Mouse (Mus musculus) neural tube, embryonic 11.5 days (tissue): ENCODE data around the gene Arhgap9. TPM values are rescaled to one million over a fixed set of nuclear protein-coding genes. Genes with fewer than 3 reads are reported as not detected.

Experiments used
- polyA plus RNA-seq: library from polyadenylated mRNA; unstranded; fragments of >200 nt; fragmentation: Nextera tagmentation; extraction: Ambion mirVana; gene quantifications from 2 replicates; pipeline ENCODE4 v1.2.1, GENCODE M21; 2014

Arhgap9 gene
- polyA plus RNA-seq, 1 experiment from 2014 or later: 1.1 TPM

Other genes starting within 250 kb of the Arhgap9 start
- gene Agap2, start 246.7 kb upstream of the Arhgap9 start, polyA plus RNA-seq: 0.94 and 1.4 TPM in 2 replicates
- 56.2 and 68.9 TPM in 2 replicates for gene Os9, start 200.8 kb upstream of the Arhgap9 start, polyA plus RNA-seq
- gene B4galnt1, start 156.7 kb upstream of the Arhgap9 start, polyA plus RNA-seq: 17.3 and 19.9 TPM in 2 replicates
- gene Slc26a10, start 141.3 kb upstream of the Arhgap9 start, polyA plus RNA-seq: 0.36 and 0.89 TPM in 2 replicates
- 31.7 and 31.8 TPM in 2 replicates for gene Arhgef25, start 131.9 kb upstream of the Arhgap9 start, polyA plus RNA-seq
- gene Dtx3, start 126.2 kb upstream of the Arhgap9 start, polyA plus RNA-seq: 138 and 148 TPM in 2 replicates
- gene Pip4k2c, start 110.4 kb upstream of the Arhgap9 start, polyA plus RNA-seq: 15.4 and 16.4 TPM in 2 replicates
- gene Kif5a, start 58.6 kb upstream of the Arhgap9 start, polyA plus RNA-seq: 43.4 and 51.0 TPM in 2 replicates
- gene Dctn2, start 55.6 kb upstream of the Arhgap9 start, polyA plus RNA-seq: 224 and 230 TPM in 2 replicates
- gene Mbd6, start 32.9 kb upstream of the Arhgap9 start, polyA plus RNA-seq: 17.0 and 17.6 TPM in 2 replicates
- 164 and 166 TPM in 2 replicates for gene Mars, start 10.2 kb upstream of the Arhgap9 start, polyA plus RNA-seq
- 3.8 and 4.6 TPM in 2 replicates for gene Gli1, start 20.0 kb downstream of the Arhgap9 start, polyA plus RNA-seq
- gene Inhbe, start 32.4 kb downstream of the Arhgap9 start, polyA plus RNA-seq: not detected in 2 replicates
- gene Inhbc, start 48.5 kb downstream of the Arhgap9 start, polyA plus RNA-seq: not detected in 2 replicates
- gene R3hdm2, start 58.4 kb downstream of the Arhgap9 start, polyA plus RNA-seq: 25.4 and 27.4 TPM in 2 replicates
- gene Stac3, start 179.7 kb downstream of the Arhgap9 start, polyA plus RNA-seq: 0.50 and 0.95 TPM in 2 replicates
- 2.4 and 3.4 TPM in 2 replicates for gene Ndufa4l2, start 193.0 kb downstream of the Arhgap9 start, polyA plus RNA-seq
- gene Shmt2, start 200.5 kb downstream of the Arhgap9 start, polyA plus RNA-seq: 82.1 and 91.5 TPM in 2 replicates
- gene Nxph4, start 212.6 kb downstream of the Arhgap9 start, polyA plus RNA-seq: 45.7 and 46.8 TPM in 2 replicates